Mouse (Mus musculus) cerebellum, adult 2 months (tissue): ENCODE results near the gene Lst1. TPM values are rescaled to one million over a fixed set of nuclear protein-coding genes. Genes with fewer than 3 reads are reported as not detected.
A peak's percentile ranks its signal among the peaks of the same experiment; 100 is the strongest.

ENCODE experiments used
- DNase-seq, 2 experiments: peaks; one replicate each; pipeline ENCODE4 v3.0.0; 2021
- H3K27ac ChIP-seq: fragments of 200-500 bp; 2 replicates; pipeline ENCODE4 v1.5.1; 2012; ENCODE audit warnings: low read length, control low read depth, inconsistent platforms; ENCODE audit not compliant: insufficient read depth
- H3K27me3 ChIP-seq: fragments of 200-500 bp; 2 replicates; pipeline ENCODE4 v1.6.1; 2012; ENCODE audit warnings: inconsistent platforms, mild to moderate bottlenecking, low read length, moderate library complexity; ENCODE audit not compliant: control insufficient read depth, insufficient read depth
- H3K4me1 ChIP-seq: fragments of 200-500 bp; 2 replicates; pipeline ENCODE4 v1.6.1; 2011; ENCODE audit warnings: low read length; ENCODE audit not compliant: control insufficient read depth, insufficient read depth
- H3K4me3 ChIP-seq: fragments of 200-500 bp; replicated peaks from 2 replicates; pipeline ENCODE3; 2011; ENCODE audit warnings: mild to moderate bottlenecking, low read depth, low read length, control low read depth; ENCODE audit not compliant: insufficient read depth
- CTCF ChIP-seq: fragments of 200-500 bp; IDR thresholded peaks from 2 replicates; pipeline ENCODE4 v1.5.1; 2011; ENCODE audit warnings: low read depth, mild to moderate bottlenecking, control low read depth, low read length, moderate library complexity, borderline replicate concordance; ENCODE audit not compliant: insufficient read depth
- POLR2A ChIP-seq: fragments of 200-500 bp; IDR thresholded peaks from 2 replicates; pipeline ENCODE4 v1.6.1; 2011; ENCODE audit warnings: low read length, control low read depth, borderline replicate concordance; ENCODE audit not compliant: insufficient read depth
- WGBS: fragments of 180-500 bp; shearing (Covaris S2); methylation state at CpG from one replicate; pipeline ENCODE4 v1.1.7; 2018; 5-methylcytosine and 5-hydroxymethylcytosine counted together
- polyA plus RNA-seq: library from polyadenylated mRNA; depleted of rRNA; stranded (reverse); fragments of >200 nt; gene quantifications from 2 replicates; pipeline ENCODE4 v1.2.3, GENCODE M21; 2012

Lst1 gene
- polyA plus RNA-seq, 1 experiment = 3.2 TPM

DNA sequence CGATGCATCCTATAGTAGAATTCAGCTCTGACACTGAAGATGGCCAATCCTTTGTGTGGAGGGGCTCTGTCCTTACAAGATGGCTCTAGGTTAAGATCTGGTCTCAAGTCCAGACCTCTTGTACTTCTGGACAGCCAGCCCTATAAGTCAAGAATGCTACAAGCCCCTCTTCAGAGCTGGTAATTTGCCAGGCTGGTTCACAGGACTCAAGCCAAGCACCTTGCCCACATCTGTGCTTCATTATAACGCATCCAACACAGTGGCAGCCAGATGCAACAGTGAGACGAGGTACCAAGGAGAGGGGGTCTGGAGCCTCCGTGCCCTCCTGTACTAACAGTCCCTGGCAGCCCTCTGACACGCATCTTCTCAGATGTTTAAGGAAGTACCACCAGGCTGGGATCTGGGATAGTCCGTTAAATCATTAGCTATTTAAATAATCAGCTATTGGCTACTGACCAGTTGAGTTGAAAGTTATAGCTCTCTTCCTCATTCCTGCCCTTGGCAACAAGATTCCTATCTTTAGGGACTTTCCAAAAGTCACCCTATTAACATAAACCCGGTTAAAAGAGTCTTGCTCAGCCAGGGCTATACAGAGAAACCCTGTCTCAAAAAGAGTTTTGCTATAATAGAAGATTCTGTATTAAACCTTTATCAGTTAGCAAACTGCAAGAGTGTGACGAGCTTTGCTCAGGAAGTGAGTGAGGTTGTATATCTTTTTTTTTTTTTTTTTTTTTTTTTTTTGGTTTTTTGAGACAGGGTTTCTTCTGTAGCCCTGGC, 13.8 kb downstream of the Lst1 start:
- TF ChIP-seq CTCF (no peak), POLR2A (no peak)
- no peaks in the 10 kb centered on the region for H3K27me3 ChIP-seq
- H3K4me1 ChIP-seq = no peaks in the 10 kb centered on the region
- no peak overlapping the region for H3K27ac ChIP-seq
- WGBS = 62% methylated on average over 8 of the region's 8 CpGs
- DNase-seq = no peak
- no peak overlapping the region for H3K4me3 ChIP-seq

DNA sequence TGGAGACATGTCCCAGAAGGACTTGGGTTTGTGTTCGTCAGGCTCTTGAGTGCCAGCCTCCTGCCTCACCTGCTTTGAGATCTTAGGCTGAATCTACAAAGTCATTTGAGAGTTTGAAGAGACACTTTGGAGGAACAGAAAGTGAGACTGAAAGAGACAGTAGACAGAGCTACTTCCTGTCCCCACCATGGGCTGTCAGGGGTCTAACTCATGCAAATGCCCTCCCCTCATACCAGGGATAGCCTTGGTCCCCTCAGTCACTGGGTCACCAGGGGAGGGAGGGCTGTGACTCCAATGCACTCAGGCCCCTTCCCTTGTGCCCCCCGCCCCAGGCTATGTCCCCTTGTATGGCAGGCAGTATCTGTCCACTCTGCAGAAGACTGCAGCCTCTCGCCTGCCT, 14.9 kb downstream of the Lst1 start:
- no peak for DNase-seq
- no peak overlapping the region for H3K27ac ChIP-seq
- H3K27me3 ChIP-seq = no peaks in the 10 kb centered on the region
- H3K4me3 ChIP-seq = no peak overlapping the region
- H3K4me1 ChIP-seq = no peaks in the 10 kb centered on the region
- 83% methylated on average over 3 of the region's 3 CpGs for WGBS
- no peak for TF ChIP-seq POLR2A

DNA sequence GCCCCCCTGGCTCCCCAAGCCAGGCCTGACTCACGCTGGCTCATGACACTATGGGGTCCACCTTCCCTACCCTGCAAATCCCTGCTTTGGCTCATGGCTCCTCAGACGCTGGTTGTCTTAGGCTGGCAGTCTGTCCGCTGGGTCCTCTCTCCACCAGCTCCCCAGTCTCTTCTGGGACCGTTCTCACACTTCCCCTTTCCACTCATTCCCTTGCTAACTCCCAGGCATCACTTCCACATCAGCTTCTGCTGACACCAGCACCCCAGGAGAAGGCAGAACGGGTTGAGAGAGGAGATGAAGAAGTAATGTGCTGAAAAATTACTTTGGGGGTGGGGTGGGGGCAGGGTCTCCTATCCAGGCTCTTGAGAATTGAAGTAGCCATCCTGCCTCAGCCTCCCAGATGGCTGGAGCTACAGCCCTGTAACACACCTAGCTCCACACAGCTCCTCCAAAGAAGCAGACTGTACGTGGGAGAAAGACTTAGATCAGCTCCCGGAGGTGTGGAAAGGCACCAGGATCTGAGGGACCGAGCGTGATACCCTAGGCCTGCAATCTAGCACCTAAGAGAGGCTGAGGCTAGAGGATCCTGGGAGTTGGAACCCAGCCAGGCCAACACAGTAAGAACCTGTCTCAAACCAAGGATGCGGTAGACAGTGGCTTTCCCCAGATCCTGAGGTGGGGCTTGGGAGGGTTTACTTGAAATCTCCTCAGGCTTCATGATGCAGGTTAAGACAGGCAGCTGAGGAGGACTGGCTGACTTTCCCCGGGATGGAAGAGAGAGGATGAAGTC, 15.6 kb downstream of the Lst1 start:
- WGBS = 68% methylated on average over 11 of the region's 11 CpGs
- no peak for DNase-seq
- Histone ChIP-seq H3K4me3 (no peak overlapping the region), H3K27ac (no peak overlapping the region), H3K4me1 (no peaks in the 10 kb centered on the region), H3K27me3 (no peaks in the 10 kb centered on the region)
- TF ChIP-seq POLR2A (no peak), CTCF (no peak)

DNA sequence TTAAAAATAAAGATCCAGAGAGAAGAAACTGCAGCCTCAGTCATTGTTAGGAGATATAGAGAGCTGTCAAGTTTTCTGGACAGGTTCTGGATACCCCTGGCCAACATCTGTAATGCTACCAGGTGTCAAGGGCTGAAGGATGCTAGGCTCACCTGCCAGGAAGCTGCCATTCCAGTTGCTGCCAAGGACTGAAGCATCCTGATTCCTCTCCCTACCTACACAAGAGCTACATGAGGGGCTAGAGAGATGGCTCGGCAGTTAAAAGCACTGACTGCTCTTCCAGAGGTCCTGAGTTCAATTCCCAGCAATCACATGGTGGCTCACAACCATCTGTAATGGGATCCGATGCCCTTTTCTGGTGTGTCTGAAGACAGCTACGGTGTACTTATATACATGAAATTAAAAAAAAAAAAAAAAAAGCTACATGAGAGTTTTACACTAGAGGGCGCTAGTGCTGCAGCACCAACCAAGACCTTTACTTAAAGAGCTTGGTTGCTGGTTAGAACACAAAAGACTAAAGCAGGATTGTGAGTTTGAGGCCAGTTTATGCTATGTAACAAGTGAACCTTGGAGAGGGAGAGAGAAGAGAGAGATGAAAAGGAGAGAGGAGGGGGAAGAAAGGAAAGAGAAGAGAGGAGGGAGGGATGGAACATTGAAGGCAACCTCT, 19.6 kb downstream of the Lst1 start:
- WGBS = 11% methylated on average over 4 of the region's 4 CpGs
- Histone ChIP-seq H3K27me3 (no peaks in the 10 kb centered on the region), H3K27ac (no peak overlapping the region), H3K4me3 (no peak overlapping the region), H3K4me1 (no peaks in the 10 kb centered on the region)
- TF ChIP-seq CTCF = no peak
- DNase-seq = no peak

DNA sequence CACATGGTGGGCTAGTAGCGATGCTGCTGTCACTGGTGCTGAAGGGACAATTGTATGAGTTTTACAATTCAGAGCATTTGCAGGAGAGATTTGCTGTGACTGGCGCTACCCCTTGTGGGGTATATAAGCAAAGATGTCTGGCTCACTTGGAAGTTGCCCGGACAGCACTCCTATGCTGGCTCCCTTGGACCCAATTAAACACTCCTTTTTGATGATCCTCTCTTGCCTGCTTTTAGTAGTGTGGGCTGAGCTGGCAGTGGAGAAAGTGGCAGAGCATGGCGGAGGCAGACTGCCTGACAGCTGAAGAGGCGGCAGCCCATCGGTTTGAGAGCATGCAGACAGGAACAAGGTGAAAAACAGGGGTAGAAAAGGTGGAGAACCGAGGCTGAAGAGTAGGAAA, 20.4 kb downstream of the Lst1 start:
- Histone ChIP-seq H3K27ac (no peak overlapping the region), H3K27me3 (no peaks in the 10 kb centered on the region), H3K4me1 (no peaks in the 10 kb centered on the region), H3K4me3 (no peak overlapping the region)
- no peak for DNase-seq
- TF ChIP-seq POLR2A = no peak
- 80% methylated on average over 7 of the region's 7 CpGs for whole genome bisulfite sequencing

DNA sequence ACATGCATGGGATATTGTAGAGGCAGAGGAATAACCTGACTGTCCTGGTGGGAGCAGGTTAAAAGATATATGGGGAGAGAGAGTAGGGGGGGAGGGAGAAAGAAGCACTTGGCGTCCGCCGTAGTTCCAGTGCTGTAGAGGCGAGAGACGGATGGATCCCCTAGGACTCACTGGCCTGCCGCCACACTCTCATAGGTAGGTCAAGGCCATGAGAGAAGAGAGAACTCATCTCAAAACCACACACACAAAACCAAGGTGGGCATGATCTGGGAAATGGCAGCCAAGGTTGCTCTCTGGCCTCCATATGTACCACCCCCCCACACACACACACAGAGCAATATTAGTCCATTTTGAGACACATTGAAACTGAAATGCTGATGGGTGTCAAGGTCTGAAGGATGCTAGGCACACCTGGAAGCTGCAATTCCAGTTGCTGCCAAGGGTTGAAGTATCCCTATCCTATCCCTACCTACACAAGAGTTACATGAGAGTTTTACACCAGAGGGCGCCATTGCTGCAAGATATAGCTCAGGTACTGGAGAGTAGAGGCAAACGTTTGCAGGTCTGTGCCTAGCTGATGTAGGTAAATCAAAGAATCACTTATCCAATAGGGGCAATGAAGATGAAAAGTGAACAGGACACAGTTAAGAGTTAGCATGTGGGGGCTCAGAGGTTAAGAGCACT, 21.7 kb downstream of the Lst1 start:
- DNase-seq = peak; percentile 63 to 75
- no peak overlapping the region for H3K4me3 ChIP-seq
- no peaks in the 10 kb centered on the region for H3K27me3 ChIP-seq
- peaks cover 8% of the 10 kb centered on the region; the same call in 1 of the 2 replicates for H3K4me1 ChIP-seq
- H3K27ac ChIP-seq = no peak overlapping the region
- TF ChIP-seq POLR2A = no peak
- TF ChIP-seq CTCF = peak; percentile 65
- WGBS = 57% methylated on average over 8 of the region's 8 CpGs

DNA sequence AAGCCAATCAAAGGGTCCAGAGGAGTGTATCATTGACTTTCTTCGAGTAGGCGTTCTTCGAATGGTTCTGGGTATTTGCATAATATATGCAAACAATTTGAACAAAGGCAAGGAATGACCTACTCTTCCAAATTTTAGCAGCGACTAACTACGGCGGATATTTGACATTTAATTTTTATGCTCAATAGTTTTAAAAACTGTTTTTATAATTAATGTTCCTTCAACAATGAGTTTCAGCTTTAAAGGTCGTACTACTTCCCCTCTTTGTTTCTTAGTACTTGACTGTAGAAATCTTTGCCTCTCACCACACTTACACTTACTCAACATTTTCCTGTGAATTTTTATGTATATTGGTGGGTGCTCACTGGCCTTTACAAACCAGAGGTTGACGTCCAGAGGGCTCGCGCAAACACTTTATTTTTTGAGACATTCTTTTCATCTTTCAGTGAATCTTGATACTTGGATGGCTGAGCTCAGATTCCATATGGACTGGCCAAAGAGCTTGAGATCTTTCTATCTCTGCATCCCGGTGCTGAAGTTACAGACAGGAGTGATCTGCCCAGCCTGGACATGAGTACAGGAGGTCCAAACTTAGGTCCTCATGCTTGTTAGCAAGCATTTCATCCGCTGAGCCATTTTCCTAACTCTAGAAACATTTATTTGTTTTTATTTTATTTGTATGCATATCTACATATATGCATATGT, 22.6 kb downstream of the Lst1 start:
- Histone ChIP-seq H3K27me3 (no peaks in the 10 kb centered on the region), H3K27ac (no peak overlapping the region), H3K4me1 (peaks cover 13% of the 10 kb centered on the region; the same call in 1 of the 2 replicates), H3K4me3 (peak overlapping the region; percentile 65)
- no peak for DNase-seq
- TF ChIP-seq CTCF = no peak
- TF ChIP-seq POLR2A = no peak
- WGBS = 17% methylated on average over 12 of the region's 12 CpGs
